Mouse (Mus musculus) CD4-positive, CD25-positive, alpha-beta regulatory T cell, adult 2 months (primary cell): ENCODE measurements around the gene Cdk6.
"Not testable (repeated sequence)": the region's sequence is repeated elsewhere in the genome, so short reads cannot be mapped to it uniquely, and the experiment has no call there.

Source experiments
- DNase-seq: peaks from one replicate; pipeline ENCODE4 v3.0.0-alpha.2; 2012; ENCODE audit warnings: low read depth, low spot score

The Cdk6 gene

DNA sequence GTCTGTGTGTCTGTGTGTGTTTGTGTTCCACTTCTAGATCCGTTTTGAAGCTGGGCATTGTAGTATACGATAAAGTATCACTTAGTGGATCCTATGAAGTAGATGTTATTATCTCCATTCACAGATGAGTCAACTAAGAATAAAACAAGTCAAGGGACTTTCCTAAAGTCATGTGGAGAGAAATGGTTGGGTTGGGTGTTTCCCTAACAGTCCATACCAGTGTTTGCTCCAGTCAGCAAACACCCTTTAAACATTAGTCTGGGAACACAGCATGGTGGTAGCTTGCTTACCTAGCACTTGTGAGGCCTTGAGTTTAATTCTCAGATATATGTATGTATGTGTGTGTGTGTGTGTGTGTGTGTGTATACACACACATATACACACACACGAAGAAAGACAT is 168.2 kb downstream of the Cdk6 start:
- peak; percentile 56 for DNase-seq

GRCm38 (mm10) chr5:3511097-3511795 is 170.0 kb downstream of the Cdk6 start:
- DNase-seq = no peak

DNA sequence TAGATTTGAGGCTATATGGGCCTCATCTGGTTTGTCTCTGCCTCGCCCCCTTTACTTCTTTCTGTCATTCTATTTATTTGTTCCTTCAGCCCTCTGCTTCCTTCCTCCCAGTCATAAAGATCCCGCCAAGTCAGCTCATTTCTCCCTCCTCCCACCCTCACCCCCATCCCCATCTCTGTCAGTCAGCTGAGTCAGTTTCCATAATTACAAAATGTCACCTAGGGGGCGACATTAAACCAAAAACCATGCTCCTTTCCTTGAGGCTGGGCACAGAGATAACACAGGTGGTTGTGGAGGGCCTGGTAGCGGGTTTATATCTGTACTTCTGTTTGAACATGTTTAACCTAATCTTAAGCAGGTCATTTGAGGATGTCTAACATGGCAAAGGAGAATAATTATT is 171.3 kb downstream of the Cdk6 start:
- peak; percentile 68 for DNase-seq

GRCm38 (mm10) chr5:3514901-3515311 is 173.6 kb downstream of the Cdk6 start:
- no peak for DNase-seq

GRCm38 (mm10) chr5:3515477-3515876 is 174.2 kb downstream of the Cdk6 start:
- no peak for DNase-seq

DNA sequence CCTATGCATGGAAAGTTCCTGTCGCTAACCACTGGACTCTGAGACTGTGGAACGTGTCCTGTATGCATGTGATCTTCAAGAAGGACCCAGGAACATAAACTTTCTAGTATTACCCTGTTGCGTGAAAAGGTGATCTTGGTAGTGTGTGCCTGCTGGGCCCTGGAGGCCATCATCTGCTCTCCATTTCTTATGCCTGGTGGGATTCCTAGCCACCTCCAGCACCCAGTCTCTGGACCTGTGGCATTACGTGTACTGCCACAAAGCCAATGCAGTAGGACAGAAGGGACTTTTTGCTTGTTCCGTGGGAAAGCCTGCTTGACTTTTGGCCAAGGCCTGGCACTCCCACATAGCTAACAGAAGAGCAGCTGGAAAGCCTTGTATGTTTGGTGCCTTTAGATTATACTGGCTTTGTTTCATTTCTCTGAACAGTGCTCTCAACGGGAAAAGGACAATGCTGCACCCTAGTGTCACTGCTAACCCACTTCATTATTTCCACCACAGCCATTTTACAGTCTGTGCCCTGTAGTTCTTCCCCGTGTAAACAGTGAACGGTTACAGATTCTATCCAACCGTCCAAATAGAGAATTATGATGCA is 175.3 kb downstream of the Cdk6 start:
- DNase-seq = peak; percentile 78

DNA sequence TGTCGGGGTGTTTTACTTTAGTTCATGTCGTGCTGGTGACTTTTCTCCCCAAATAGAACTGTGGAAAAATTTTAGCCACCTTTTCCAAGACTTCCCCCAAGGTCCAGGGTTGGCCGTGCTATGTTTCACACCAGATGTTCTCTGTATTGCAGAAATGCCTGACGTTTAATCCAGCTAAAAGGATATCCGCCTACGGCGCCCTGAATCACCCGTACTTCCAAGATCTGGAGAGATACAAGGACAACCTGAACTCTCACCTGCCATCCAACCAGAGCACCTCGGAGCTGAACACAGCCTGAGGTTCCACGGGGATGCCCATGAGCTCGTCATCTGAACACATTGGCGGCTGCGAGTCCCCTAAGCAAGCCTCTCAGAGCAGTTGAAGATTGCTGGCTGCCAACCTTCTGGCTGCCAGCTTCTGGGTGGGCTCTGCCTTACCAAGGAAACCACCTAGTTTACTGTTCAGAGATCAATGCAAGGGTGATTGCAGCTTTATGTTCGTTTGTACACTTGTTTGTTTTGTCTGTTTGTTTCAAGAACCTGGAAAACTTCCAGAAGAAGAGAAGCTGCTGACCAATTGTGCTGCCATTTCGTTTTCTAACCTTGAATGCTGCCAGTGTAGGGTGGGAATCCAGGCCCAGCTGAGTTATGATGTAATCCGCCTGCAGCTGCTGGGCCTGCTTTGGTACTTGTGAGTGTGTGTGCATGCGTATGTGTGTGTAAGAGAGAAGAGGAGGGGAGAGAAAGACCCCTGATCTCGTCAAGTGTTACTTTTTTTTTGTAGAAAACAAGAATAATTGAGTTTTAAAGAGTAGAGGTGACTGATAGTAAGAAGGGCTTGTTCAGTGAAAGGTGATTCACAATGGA is 179.4 kb downstream of the Cdk6 start:
- DNase-seq = no peak

DNA sequence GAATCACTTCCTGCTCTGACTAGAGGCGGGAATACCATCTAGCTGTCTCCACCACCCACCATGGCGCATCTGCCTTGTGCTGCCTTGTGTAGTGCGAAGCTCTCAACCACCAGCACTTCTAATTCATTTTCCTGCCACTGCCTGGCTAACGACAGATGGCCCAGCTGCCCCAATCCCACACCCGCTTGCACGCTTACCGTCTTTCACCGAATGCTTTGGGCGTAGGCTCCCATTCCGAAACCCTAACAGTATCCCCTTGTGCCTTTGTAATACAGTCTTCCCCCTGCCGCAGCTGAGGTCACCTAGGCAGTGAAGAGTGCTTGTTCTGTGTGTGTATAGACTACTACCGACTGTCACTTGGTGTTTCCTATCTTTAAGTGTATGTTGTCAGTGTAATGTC is 180.5 kb downstream of the Cdk6 start:
- DNase-seq = no peak

- DNase-seq = no peak
Observed at GRCm38 (mm10) chr5:3522826-3523225, 181.5 kb downstream of the Cdk6 start.

DNA sequence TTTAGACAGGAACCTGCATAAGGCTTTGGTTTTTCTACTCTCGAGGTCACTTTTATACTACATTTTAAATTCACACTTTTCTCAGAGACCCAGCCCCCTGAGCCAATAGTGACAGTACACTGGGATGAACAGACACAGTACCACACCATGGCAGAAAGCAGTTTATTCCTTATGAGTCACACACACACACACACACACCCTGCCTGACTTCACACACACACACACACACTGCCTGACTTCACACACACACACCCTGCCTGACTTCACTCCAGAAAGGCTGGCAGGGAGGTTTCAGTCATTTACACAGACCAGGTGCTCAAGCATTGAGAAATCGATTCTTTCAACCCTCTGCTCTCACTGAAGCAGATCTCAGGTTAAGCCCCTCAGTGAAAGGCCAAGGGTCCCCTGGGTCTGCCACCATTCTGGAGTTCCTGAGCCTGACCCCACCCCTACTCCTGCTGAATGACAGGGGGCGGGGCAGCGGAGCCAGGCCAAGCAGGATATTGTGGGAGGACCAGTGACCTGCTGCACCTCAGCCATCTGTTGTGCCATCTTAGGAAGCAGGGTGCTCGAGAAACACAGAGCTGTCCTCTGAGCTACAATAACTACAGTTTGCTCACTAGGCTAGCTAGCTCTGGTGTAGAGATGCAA is 185.9 kb downstream of the Cdk6 start:
- no peak for DNase-seq

GRCm38 (mm10) chr5:3529585-3530189 is 188.4 kb downstream of the Cdk6 start:
- DNase-seq = no peak

DNA sequence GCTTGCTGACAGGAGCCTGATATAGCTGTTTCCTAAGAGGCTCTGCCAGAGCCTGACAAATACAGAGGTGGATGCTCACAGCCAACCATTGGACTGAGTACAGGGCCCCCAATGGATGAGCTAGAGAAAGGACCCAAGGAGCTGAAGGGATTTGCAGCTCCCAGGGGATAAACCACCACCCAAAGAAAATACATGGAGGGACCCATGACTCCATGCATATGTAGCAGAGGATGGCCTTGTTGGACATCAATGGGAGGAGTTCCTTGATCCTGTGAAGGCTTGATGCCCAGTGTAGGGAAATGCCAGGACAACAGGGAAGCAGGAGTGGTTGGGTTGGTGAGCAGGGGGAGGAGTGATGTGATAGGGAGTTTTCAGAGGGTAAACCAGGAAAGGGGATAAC is 190.8 kb downstream of the Cdk6 start:
- DNase-seq = not testable (repeated sequence)

- DNase-seq = no peak
Observed at GRCm38 (mm10) chr5:3536592-3537212, 195.4 kb downstream of the Cdk6 start.

DNA sequence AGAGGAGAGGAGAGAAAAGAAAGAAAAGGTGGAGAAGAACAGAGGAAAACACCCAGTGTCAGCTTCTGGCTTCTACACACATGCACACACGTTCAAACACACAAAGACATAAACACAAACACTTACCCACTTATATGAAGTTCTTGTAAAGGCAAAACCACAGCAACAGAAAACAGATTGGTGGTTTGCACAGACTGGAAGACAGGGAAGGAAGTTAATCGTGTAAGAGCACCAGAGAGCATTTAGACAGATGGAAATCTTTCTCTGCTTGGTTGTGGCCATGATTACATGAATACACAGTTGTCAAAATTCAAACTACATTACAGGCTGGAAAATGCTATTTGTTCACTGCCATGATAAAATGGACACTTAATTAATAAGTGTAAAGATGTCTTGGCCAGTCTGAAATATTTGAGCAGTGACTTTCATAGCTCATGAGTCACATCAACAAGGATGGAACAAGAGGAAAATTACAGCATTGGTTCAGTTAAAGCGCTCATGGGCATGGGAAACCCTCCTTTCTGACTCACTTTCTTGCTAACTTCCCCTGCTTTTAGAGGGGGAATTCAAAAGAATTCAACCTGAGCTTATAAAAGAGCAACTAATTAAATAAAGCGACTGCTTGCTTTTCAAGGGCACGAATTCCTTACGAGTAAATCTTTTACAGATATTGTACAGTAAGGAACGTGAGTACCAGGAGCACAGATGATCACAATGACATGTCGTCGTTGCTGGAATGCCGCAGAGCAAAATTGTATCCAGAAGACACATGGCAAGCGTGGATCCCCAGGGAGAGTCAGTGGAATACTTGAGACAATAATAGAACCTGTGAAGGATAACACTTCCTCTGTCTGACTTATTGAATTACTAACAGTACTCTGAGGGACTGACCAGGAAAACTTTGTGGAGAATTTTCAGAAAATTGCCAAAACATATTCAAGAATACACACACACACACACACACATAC is 197.5 kb downstream of the Cdk6 start:
- DNase-seq = no peak

GRCm38 (mm10) chr5:3541871-3542270 is 200.6 kb downstream of the Cdk6 start:
- DNase-seq = no peak

- DNase-seq = peak; percentile 96
Observed at GRCm38 (mm10) chr5:3543629-3544479, 202.6 kb downstream of the Cdk6 start, which contains the start of gene Fam133b. Gene Fam133b (plus strand): TSS chr5:3543833.

- no peak for DNase-seq
Observed at GRCm38 (mm10) chr5:3544480-3544769, 203.1 kb downstream of the Cdk6 start.

- DNase-seq = no peak
Observed at GRCm38 (mm10) chr5:3546226-3546625, 204.9 kb downstream of the Cdk6 start.

DNA sequence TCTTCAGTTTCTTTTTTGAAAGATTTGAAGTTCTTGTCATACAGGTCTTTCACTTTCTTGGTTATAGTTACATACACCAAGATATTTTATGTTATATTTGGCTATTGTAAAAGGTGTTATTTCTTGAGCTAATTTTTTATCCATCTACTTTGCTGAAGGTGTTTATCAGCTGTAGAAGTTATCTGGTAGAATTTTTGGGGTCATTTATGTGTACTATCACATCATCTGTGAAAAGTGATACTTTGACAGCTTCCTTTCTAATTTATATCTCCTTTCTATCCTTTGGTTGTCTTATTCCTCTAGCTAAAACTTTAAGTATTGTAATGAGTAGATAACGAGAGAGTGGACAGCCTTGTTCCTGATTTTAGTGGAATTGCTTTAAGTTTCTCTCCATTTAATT is 210.2 kb downstream of the Cdk6 start:
- DNase-seq = no peak
